Mouse (Mus musculus) ES-E14 (cell line): ENCODE measurements around the gene Ntan1. TPM values are rescaled to one million over a fixed set of nuclear protein-coding genes. Genes with fewer than 3 reads are reported as not detected.

Experiments
- DNase-seq: peaks from one replicate; pipeline ENCODE4 v3.0.0-alpha.2; 2013; ENCODE audit warnings: low read depth, low spot score
- H3K27ac ChIP-seq: 2 replicates; pipeline ENCODE4 v1.5.1; 2012; ENCODE audit warnings: low read depth, mild to moderate bottlenecking, low read length, moderate library complexity, mixed read lengths; ENCODE audit not compliant: poor library complexity, insufficient read depth, severe bottlenecking
- H3K36me3 ChIP-seq: 2 replicates; pipeline ENCODE4 v1.6.1; 2012; ENCODE audit warnings: mild to moderate bottlenecking, low read length, moderate library complexity, mixed read lengths; ENCODE audit not compliant: control insufficient read depth, poor library complexity, insufficient read depth, severe bottlenecking
- H3K4me1 ChIP-seq, 2 experiments: fragments of 150-350 bp in 1 of 2; sonication (generic) in 1 of 2; 2 replicates each; pipeline ENCODE4 v1.6.1; 2012; ENCODE audit warnings: low read length in 2 of 2, mild to moderate bottlenecking in 1 of 2, mixed read lengths in 1 of 2; ENCODE audit not compliant: control insufficient read depth in 2 of 2, insufficient read depth in 2 of 2, poor library complexity in 1 of 2
- H3K4me3 ChIP-seq, 2 experiments: fragments of 150-350 bp in 1 of 2; sonication (generic) in 1 of 2; 2 replicates each; pipeline ENCODE4 v1.5.1; 2012; ENCODE audit warnings: low read length in 2 of 2, low read depth in 1 of 2, mild to moderate bottlenecking in 1 of 2, mixed read lengths in 1 of 2; ENCODE audit not compliant: insufficient read depth in 1 of 2, poor library complexity in 1 of 2, severe bottlenecking in 1 of 2
- H3K9ac ChIP-seq: 2 replicates; pipeline ENCODE4 v1.6.1; 2012; ENCODE audit warnings: low read depth, mild to moderate bottlenecking, low read length, mixed read lengths; ENCODE audit not compliant: poor library complexity, insufficient read depth, severe bottlenecking
- H3K9me3 ChIP-seq: fragments of 150-350 bp; sonication (generic); 2 replicates; pipeline ENCODE4 v1.6.1; 2012; ENCODE audit warnings: low read depth, mild to moderate bottlenecking, low read length; ENCODE audit not compliant: control insufficient read depth, insufficient read depth
- CHD2 ChIP-seq: IDR thresholded peaks from 2 replicates; pipeline ENCODE4 v1.6.1; 2014; ENCODE audit warnings: mild to moderate bottlenecking, low read depth, low read length, inconsistent platforms
- HCFC1 ChIP-seq: IDR thresholded peaks from 2 replicates; pipeline ENCODE4 v1.6.1; 2012; ENCODE audit warnings: low read length, inconsistent platforms, borderline replicate concordance; ENCODE audit not compliant: insufficient read depth
- MAFK ChIP-seq: IDR thresholded peaks from 2 replicates; pipeline ENCODE4 v1.6.1; 2014; ENCODE audit warnings: mild to moderate bottlenecking, low read depth, low read length, inconsistent platforms; ENCODE audit not compliant: insufficient read depth
- ZC3H11A ChIP-seq: IDR thresholded peaks from 2 replicates; pipeline ENCODE4 v1.6.1; 2012; ENCODE audit warnings: low read depth, mild to moderate bottlenecking, inconsistent platforms, low read length, borderline replicate concordance
- ZNF384 ChIP-seq: IDR thresholded peaks from 2 replicates; pipeline ENCODE4 v1.6.1; 2012; ENCODE audit warnings: low read depth, low read length, inconsistent platforms
- in situ Hi-C, 2 experiments: fragments of 600-800 bp; cut with MboI; formaldehyde crosslinking; loops; one replicate each; pipeline ENCODE4 v1.15.1; 2025; ENCODE audit warnings: low sequenced_read_pairs in 2 of 2, inconsistent platforms in 1 of 2; ENCODE audit not compliant: unreplicated experiment in 2 of 2
- total RNA-seq: library from RNA; depleted of rRNA; stranded (reverse); fragments of 300-350 nt; gene quantifications from 2 replicates; pipeline ENCODE4 v1.2.3, GENCODE M21; 2012

Gene Ntan1
- total RNA-seq, 1 experiment, result 54.2 TPM

- no peak for DNase-seq
- H3K4me1 ChIP-seq, result peaks cover 2 to 5% of the 10 kb centered on the region in 2 experiments; a peak in 1 of 4 replicates
- no peak overlapping the region for H3K4me3 ChIP-seq
- TF ChIP-seq ZC3H11A, result no peak
- no peak for TF ChIP-seq HCFC1
- no peak for TF ChIP-seq ZNF384
- TF ChIP-seq CHD2, result no peak
- TF ChIP-seq MAFK, result no peak
- in situ Hi-C loops, result no loop called here
- peaks cover 67% of the 10 kb centered on the region for H3K36me3 ChIP-seq
- H3K9me3 ChIP-seq, result no peaks in the 10 kb centered on the region
- no peak overlapping the region for H3K27ac ChIP-seq
- H3K9ac ChIP-seq, result no peak overlapping the region
Observed at GRCm38 (mm10) chr16:13813200-13813599, 5.4 kb upstream of the Ntan1 start.

DNA sequence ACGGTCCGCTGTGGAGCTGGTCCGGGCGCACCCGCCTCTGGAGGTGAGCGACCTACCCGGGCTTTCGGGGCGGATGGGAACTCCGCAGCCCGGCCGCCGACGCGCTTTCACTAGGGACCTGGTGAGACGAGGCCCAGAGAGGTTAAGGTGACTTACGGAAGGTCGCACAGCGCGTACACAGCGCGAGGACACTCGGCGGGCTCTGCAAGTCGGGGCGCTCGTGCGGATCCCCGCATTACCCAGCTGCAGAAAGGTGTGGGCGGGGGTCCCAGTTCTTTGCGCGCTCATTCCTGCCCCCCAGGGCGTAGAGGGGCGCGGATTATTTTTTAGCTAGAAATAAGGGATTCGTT, 724 bp downstream of the Ntan1 start:
- no peak for DNase-seq
- TF ChIP-seq MAFK (no peak), HCFC1 (no peak), CHD2 (no peak), ZC3H11A (no peak), ZNF384 (no peak)
- Histone ChIP-seq H3K4me3 (peak overlapping the region; percentile 88 to 99), H3K4me1 (peaks cover 5 to 13% of the 10 kb centered on the region in 2 experiments; a peak in 2 of 4 replicates), H3K27ac (0 out of 2 replicates have a peak overlapping the region, but pooled peaks have one; percentile 17), H3K36me3 (peaks cover 14% of the 10 kb centered on the region), H3K9ac (peak overlapping the region; percentile 84), H3K9me3 (no peaks in the 10 kb centered on the region)
- in situ Hi-C loops, result no loop called here

DNA sequence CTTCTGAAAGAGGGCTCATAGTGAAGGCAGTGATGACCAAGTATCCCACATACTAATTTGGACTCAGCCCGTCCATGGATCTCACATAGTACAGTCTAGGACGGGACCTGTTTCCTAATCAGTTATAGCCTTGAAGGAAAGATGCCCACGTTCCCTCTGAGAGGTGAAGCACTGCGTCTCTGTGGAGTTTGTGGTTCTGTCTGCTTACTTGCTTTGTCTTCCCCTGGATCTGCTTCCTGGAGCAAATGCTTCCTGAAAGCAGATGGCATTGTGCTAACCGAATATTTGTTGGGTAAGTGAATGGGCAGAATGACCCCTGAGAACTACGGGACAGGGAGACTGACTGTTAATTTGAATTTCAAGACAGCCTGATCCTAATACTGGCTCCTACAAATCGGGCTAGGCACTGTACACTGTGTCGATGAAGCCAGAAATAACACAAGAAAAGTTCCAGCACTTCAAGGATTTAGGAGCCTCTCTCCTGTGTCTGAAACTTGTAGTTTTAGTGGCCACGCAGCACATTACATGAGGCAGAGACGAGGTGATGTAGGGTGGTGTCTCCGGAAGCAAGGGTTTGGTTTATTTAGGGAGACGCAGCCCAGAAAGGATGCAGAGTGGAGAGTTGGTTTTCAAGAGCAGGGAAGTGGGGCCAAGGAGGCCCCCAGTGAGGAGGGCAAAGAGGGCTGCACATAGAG, 1.3 kb downstream of the Ntan1 start:
- H3K27ac ChIP-seq, result no peak overlapping the region
- in situ Hi-C loops, result no loop called here

GRCm38 (mm10) chr16:13820771-13821170, 2.1 kb downstream of the Ntan1 start:
- in situ Hi-C loops, result no loop called here
- Histone ChIP-seq H3K9me3 (no peaks in the 10 kb centered on the region), H3K27ac (no peak overlapping the region), H3K4me1 (peaks cover 5 to 15% of the 10 kb centered on the region in 2 experiments; a peak in 2 of 4 replicates), H3K9ac (no peak overlapping the region), H3K36me3 (peaks cover 5% of the 10 kb centered on the region), H3K4me3 (no peak overlapping the region)
- no peak for DNase-seq
- no peak for TF ChIP-seq ZC3H11A
- TF ChIP-seq ZNF384, result no peak
- TF ChIP-seq MAFK, result no peak
- TF ChIP-seq CHD2, result no peak
- no peak for TF ChIP-seq HCFC1

More for the DNA sequence above, 1.3 kb downstream of the Ntan1 start:
- no peaks in the 10 kb centered on the region for H3K9me3 ChIP-seq
- no peak for DNase-seq
- peaks cover 5 to 13% of the 10 kb centered on the region in 2 experiments; a peak in 2 of 4 replicates for H3K4me1 ChIP-seq
- peak overlapping the region; percentile 88 to 99 for H3K4me3 ChIP-seq
- H3K36me3 ChIP-seq, result peaks cover 9% of the 10 kb centered on the region
- no peak for TF ChIP-seq MAFK
- no peak for TF ChIP-seq ZNF384
- TF ChIP-seq ZC3H11A, result no peak
- TF ChIP-seq HCFC1, result no peak
- TF ChIP-seq CHD2, result no peak
- peak overlapping the region; percentile 84 for H3K9ac ChIP-seq
